Mouse (Mus musculus) lung, embryonic 16.5 days (tissue): ENCODE results near the gene Dnhd1. TPM values are rescaled to one million over a fixed set of nuclear protein-coding genes. Genes with fewer than 3 reads are reported as not detected.

Source experiments
- ATAC-seq: fragments of 200-750 bp; cut with Nextera tagmentation; 2 replicates; pipeline ENCODE4 v1.8.0; 2017; ENCODE audit warnings: low read depth, mild to moderate bottlenecking, moderate library complexity
- H3K27ac ChIP-seq: fragments of 300-500 bp; sonication (generic); 2 replicates; pipeline ENCODE4 v1.5.1; 2014; ENCODE audit warnings: mild to moderate bottlenecking, control low read depth, low read length
- H3K27me3 ChIP-seq: fragments of 300-500 bp; sonication (generic); 2 replicates; pipeline ENCODE4 v1.6.1; 2014; ENCODE audit warnings: low read depth, low read length, mixed read lengths; ENCODE audit not compliant: control insufficient read depth, insufficient read depth
- H3K36me3 ChIP-seq: fragments of 300-500 bp; sonication (generic); 2 replicates; pipeline ENCODE4 v1.6.1; 2014; ENCODE audit warnings: low read length; ENCODE audit not compliant: control insufficient read depth, insufficient read depth
- H3K4me1 ChIP-seq: fragments of 300-500 bp; sonication (generic); replicated peaks from 2 replicates; pipeline ENCODE4 v1.6.1; 2014; ENCODE audit warnings: low read length, mixed read lengths; ENCODE audit not compliant: control insufficient read depth, insufficient read depth
- H3K4me2 ChIP-seq: fragments of 300-500 bp; sonication (generic); 2 replicates; pipeline ENCODE4 v1.6.1; 2014; ENCODE audit warnings: low read depth, low read length, control low read depth
- H3K4me3 ChIP-seq: fragments of 300-500 bp; sonication (generic); 2 replicates; pipeline ENCODE4 v1.5.1; 2014; ENCODE audit warnings: mild to moderate bottlenecking, low read length, control low read depth
- H3K9ac ChIP-seq: fragments of 300-500 bp; sonication (generic); 2 replicates; pipeline ENCODE4 v1.6.1; 2014; ENCODE audit warnings: low read length, control low read depth
- H3K9me3 ChIP-seq: fragments of 300-500 bp; sonication (generic); 2 replicates; pipeline ENCODE4 v1.6.1; 2016; ENCODE audit warnings: low read length; ENCODE audit not compliant: control insufficient read depth
- WGBS: fragments of 180-500 bp; shearing (Covaris S2); extraction: QIAGEN DNeasy Blood & Tissue Kit; methylation state at CpG from one replicate; pipeline ENCODE4 v1.1.7; 2014; 5-methylcytosine and 5-hydroxymethylcytosine counted together
- polyA plus RNA-seq: library from polyadenylated mRNA; unstranded; fragments of >200 nt; fragmentation: Nextera tagmentation; extraction: Ambion mirVana; gene quantifications from 2 replicates; pipeline ENCODE4 v1.2.1, GENCODE M21; 2015

The Dnhd1 gene
- polyA plus RNA-seq, 1 experiment from 2014 or later: 0.55 TPM

- no peak overlapping the region for H3K4me2 ChIP-seq
Observed at GRCm38 (mm10) chr7:105638776-105639175, 11.9 kb upstream of the Dnhd1 start.

GRCm38 (mm10) chr7:105639304-105639703 is 11.3 kb upstream of the Dnhd1 start:
- ATAC-seq: no peak
- no peaks in the 10 kb centered on the region for H3K27me3 ChIP-seq

More at GRCm38 (mm10) chr7:105638776-105639175, 11.9 kb upstream of the Dnhd1 start:
- H3K4me3 ChIP-seq: no peak overlapping the region
- no peak for ATAC-seq
- no peaks in the 10 kb centered on the region for H3K9me3 ChIP-seq
- no peak overlapping the region for H3K9ac ChIP-seq
- WGBS: 80% methylated on average over 6 of the region's 6 CpGs
- no peak overlapping the region for H3K27ac ChIP-seq
- peaks cover 27% of the 10 kb centered on the region for H3K4me1 ChIP-seq
- peaks cover 14% of the 10 kb centered on the region for H3K36me3 ChIP-seq
- no peaks in the 10 kb centered on the region for H3K27me3 ChIP-seq

GRCm38 (mm10) chr7:105639756-105640155 is 10.9 kb upstream of the Dnhd1 start, which contains the start of gene Timm10b:
Gene Timm10b (plus strand): TSS chr7:105640056.
- 3% methylated on average over 2 of the region's 2 CpGs for WGBS
- ATAC-seq: peak; percentile 18
- H3K36me3 ChIP-seq: peaks cover 14% of the 10 kb centered on the region

More at GRCm38 (mm10) chr7:105639304-105639703, 11.3 kb upstream of the Dnhd1 start:
- no peak overlapping the region; the same call in 1 of the 2 replicates for H3K27ac ChIP-seq
- peaks cover 23% of the 10 kb centered on the region for H3K4me1 ChIP-seq
- 50% methylated on average over 9 of the region's 9 CpGs for WGBS
- H3K9me3 ChIP-seq: no peaks in the 10 kb centered on the region
- peaks cover 14% of the 10 kb centered on the region for H3K36me3 ChIP-seq
- peak overlapping the region; percentile 76 for H3K4me2 ChIP-seq
- H3K9ac ChIP-seq: peak overlapping the region; percentile 76
- peak overlapping the region; percentile 58 for H3K4me3 ChIP-seq

GRCm38 (mm10) chr7:105640233-105640893 is 10.3 kb upstream of the Dnhd1 start, which contains the start of the genes Arfip2 and Gm45799:
Gene Arfip2 (minus strand): TSS chr7:105640416.
Gene Gm45799 (plus strand): TSS chr7:105640552.
- H3K36me3 ChIP-seq: peaks cover 14% of the 10 kb centered on the region
- H3K9ac ChIP-seq: peak within 1 kb of the TSS; percentile 80
- under 1% methylated on average over 45 of the region's 45 CpGs for WGBS
- peak within 1 kb of the TSS; percentile 58 for H3K4me3 ChIP-seq
- H3K27me3 ChIP-seq: no peaks in the 10 kb centered on the region
- H3K27ac ChIP-seq: peak within 1 kb of the TSS; percentile 95
- peak; percentile 96 for ATAC-seq
- H3K4me1 ChIP-seq: peaks cover 21% of the 10 kb centered on the region
- peak within 1 kb of the TSS; percentile 97 for H3K4me2 ChIP-seq
- no peaks in the 10 kb centered on the region for H3K9me3 ChIP-seq

More at GRCm38 (mm10) chr7:105639756-105640155, 10.9 kb upstream of the Dnhd1 start, which contains the start of gene Timm10b:
- Histone ChIP-seq H3K27me3 (no peaks in the 10 kb centered on the region), H3K4me1 (peaks cover 21% of the 10 kb centered on the region), H3K4me3 (peak within 1 kb of the TSS; percentile 58), H3K27ac (peak within 1 kb of the TSS; percentile 95), H3K9ac (peak within 1 kb of the TSS; percentile 80), H3K9me3 (no peaks in the 10 kb centered on the region), H3K4me2 (peak within 1 kb of the TSS; percentile 97)

GRCm38 (mm10) chr7:105640894-105641255 is 9.8 kb upstream of the Dnhd1 start:
- peak overlapping the region; percentile 95 for H3K27ac ChIP-seq
- H3K9me3 ChIP-seq: no peaks in the 10 kb centered on the region
- peak overlapping the region; percentile 58 for H3K4me3 ChIP-seq
- under 1% methylated on average over 18 of the region's 18 CpGs for WGBS
- H3K4me2 ChIP-seq: peak overlapping the region; percentile 97
- peak overlapping the region; percentile 80 for H3K9ac ChIP-seq
- no peak for ATAC-seq
- H3K4me1 ChIP-seq: peaks cover 21% of the 10 kb centered on the region
- H3K27me3 ChIP-seq: no peaks in the 10 kb centered on the region
- H3K36me3 ChIP-seq: peaks cover 14% of the 10 kb centered on the region

- Histone ChIP-seq H3K9ac (peak overlapping the region; percentile 26; the same call in 1 of the 2 replicates), H3K4me2 (peak overlapping the region; percentile 97), H3K36me3 (peaks cover 12% of the 10 kb centered on the region), H3K4me1 (peaks cover 21% of the 10 kb centered on the region), H3K4me3 (peak overlapping the region; percentile 58; the same call in 1 of the 2 replicates), H3K27me3 (no peaks in the 10 kb centered on the region), H3K9me3 (no peaks in the 10 kb centered on the region), H3K27ac (peak overlapping the region; percentile 95)
- no peak for ATAC-seq
- 58% methylated on average over 3 of the region's 3 CpGs for WGBS
Observed at GRCm38 (mm10) chr7:105641936-105642335, 8.7 kb upstream of the Dnhd1 start.

GRCm38 (mm10) chr7:105685541-105686197 is 35.0 kb downstream of the Dnhd1 start:
- H3K27ac ChIP-seq: no peak overlapping the region
- H3K36me3 ChIP-seq: no peaks in the 10 kb centered on the region
- 14% methylated on average over 13 of the region's 13 CpGs for WGBS
- no peaks in the 10 kb centered on the region for H3K9me3 ChIP-seq
- H3K4me3 ChIP-seq: no peak overlapping the region
- no peaks in the 10 kb centered on the region for H3K4me1 ChIP-seq
- ATAC-seq: no peak
- H3K9ac ChIP-seq: no peak overlapping the region
- H3K4me2 ChIP-seq: no peak overlapping the region
- no peaks in the 10 kb centered on the region for H3K27me3 ChIP-seq

GRCm38 (mm10) chr7:105690875-105691274 is 40.2 kb downstream of the Dnhd1 start:
- H3K4me3 ChIP-seq: no peak overlapping the region
- no peak overlapping the region for H3K4me2 ChIP-seq
- no peaks in the 10 kb centered on the region for H3K4me1 ChIP-seq
- H3K36me3 ChIP-seq: no peaks in the 10 kb centered on the region
- no peak for ATAC-seq
- H3K27ac ChIP-seq: no peak overlapping the region
- no peak overlapping the region for H3K9ac ChIP-seq
- H3K27me3 ChIP-seq: no peaks in the 10 kb centered on the region
- WGBS: 50% methylated on average over 1 of the region's 1 CpGs
- no peaks in the 10 kb centered on the region for H3K9me3 ChIP-seq

GRCm38 (mm10) chr7:105703184-105703583 is 52.6 kb downstream of the Dnhd1 start:
- 79% methylated on average over 16 of the region's 16 CpGs for WGBS
- H3K9ac ChIP-seq: no peak overlapping the region
- no peaks in the 10 kb centered on the region for H3K9me3 ChIP-seq
- H3K27ac ChIP-seq: no peak overlapping the region
- no peaks in the 10 kb centered on the region for H3K36me3 ChIP-seq
- ATAC-seq: no peak
- no peaks in the 10 kb centered on the region for H3K4me1 ChIP-seq
- no peak overlapping the region for H3K4me3 ChIP-seq
- H3K27me3 ChIP-seq: no peaks in the 10 kb centered on the region
- no peak overlapping the region for H3K4me2 ChIP-seq
